In genomic region chr3:35729490-35729889, GRCm38 (mm10) we compare ENCODE assay signal across 18 mouse cellular contexts. TPM values are rescaled to one million over a fixed set of nuclear protein-coding genes. Genes with fewer than 3 reads are reported as not detected.
DNase-seq lines count a peak whose midpoint lies in the region; ATAC-seq and TF ChIP-seq lines count a peak whose summit lies in the region.
"Had no signal": no experiment of that assay in that cellular context is flagged by ENCODE, and none has a peak within 500 bp of the region (broad histone marks: within the 10 kb centered on the region; RNA-seq: fewer than 3 reads in every experiment).

No protein-coding gene starts in this region.

- H3K27me3 ChIP-seq in lung, embryonic 14.5 days (ENCODE audit: insufficient read depth, low read length): no peaks in the 10 kb centered on the region
- no peaks in the 10 kb centered on the region for H3K27me3 ChIP-seq in intestine, embryonic 15.5 days (replicated peaks)
- H3K27me3 ChIP-seq: embryonic facial prominence, embryonic 15.5 days; liver, embryonic 13.5 days; midbrain, embryonic 12.5 days; neural tube, embryonic 13.5 days had no signal

- peak; percentile 74 for DNase-seq in lung, embryonic 14.5 days
- no peak for DNase-seq in lung, postnatal 14 days
- DNase-seq in lung, postnatal 25 days (ENCODE audit: low spot score): peak; percentile 26
- DNase-seq in right cerebral cortex, postnatal 4 days: no peak
- no peak for DNase-seq in layer of hippocampus, adult 9-11 months
- no peak for DNase-seq in thymus, postnatal 4 days
- DNase-seq: cerebellum, adult 2 months; gastrocnemius, postnatal 25 days; kidney, adult 2 months; kidney, postnatal 25 days; liver, embryonic 13.5 days; thymus, postnatal 14 days had no signal

- no peak overlapping the region for H3K4me2 ChIP-seq in lung, embryonic 14.5 days
- H3K4me2 ChIP-seq in intestine, embryonic 15.5 days (replicated peaks): no peak overlapping the region
- H3K4me2 ChIP-seq: embryonic facial prominence, embryonic 15.5 days; liver, embryonic 13.5 days; midbrain, embryonic 12.5 days; neural tube, embryonic 13.5 days had no signal

- H3K27ac ChIP-seq in lung, embryonic 14.5 days (ENCODE audit: low read depth): no peak overlapping the region
- no peak overlapping the region for H3K27ac ChIP-seq in intestine, embryonic 15.5 days
- H3K27ac ChIP-seq: embryonic facial prominence, embryonic 15.5 days; liver, embryonic 13.5 days; midbrain, embryonic 12.5 days; neural tube, embryonic 13.5 days had no signal

- no peaks in the 10 kb centered on the region for H3K36me3 ChIP-seq in lung, embryonic 14.5 days (ENCODE audit: insufficient read depth)
- H3K36me3 ChIP-seq in intestine, embryonic 15.5 days: no peaks in the 10 kb centered on the region
- H3K36me3 ChIP-seq: embryonic facial prominence, embryonic 15.5 days; liver, embryonic 13.5 days; midbrain, embryonic 12.5 days; neural tube, embryonic 13.5 days had no signal

- H3K4me3 ChIP-seq in lung, embryonic 14.5 days (ENCODE audit: low read depth, low read length): no peak overlapping the region
- no peak overlapping the region for H3K4me3 ChIP-seq in intestine, embryonic 15.5 days (replicated peaks)
- H3K4me3 ChIP-seq: embryonic facial prominence, embryonic 15.5 days; liver, embryonic 13.5 days; midbrain, embryonic 12.5 days; neural tube, embryonic 13.5 days had no signal

- 13% methylated on average over 6 of the region's 6 CpGs for WGBS in lung, embryonic 14.5 days
- WGBS in intestine, embryonic 15.5 days: 18% methylated on average over 6 of the region's 6 CpGs

- no peak for TF ChIP-seq CTCF in lung, embryonic 14.5 days (IDR thresholded peaks at IDR 0.05; ENCODE audit: low read depth)

- ATAC-seq in lung, embryonic 14.5 days (ENCODE audit: insufficient read depth): peak; percentile 90; the same call in 1 of the 2 replicates
- ATAC-seq in intestine, embryonic 15.5 days: peak; percentile 77
- ATAC-seq: forebrain, embryonic 16.5 days; hindbrain, embryonic 16.5 days had no signal

- no peaks in the 10 kb centered on the region; the same call in 1 of the 2 replicates for H3K4me1 ChIP-seq in lung, embryonic 14.5 days (ENCODE audit: insufficient read depth)
- peaks cover 5% of the 10 kb centered on the region; the same call in 1 of the 2 replicates for H3K4me1 ChIP-seq in intestine, embryonic 15.5 days (replicated peaks)
- H3K4me1 ChIP-seq: embryonic facial prominence, embryonic 15.5 days; midbrain, embryonic 12.5 days; neural tube, embryonic 13.5 days had no signal

- 0 out of 2 replicates have a peak, but pooled peaks cover 4% of the 10 kb centered on the region for H3K9me3 ChIP-seq in lung, embryonic 14.5 days (ENCODE audit: low read depth, low read length)
- H3K9me3 ChIP-seq in intestine, embryonic 15.5 days: no peaks in the 10 kb centered on the region
- H3K9me3 ChIP-seq: embryonic facial prominence, embryonic 15.5 days; liver, embryonic 13.5 days; midbrain, embryonic 12.5 days had no signal

- H3K9ac ChIP-seq in lung, embryonic 14.5 days: no peak overlapping the region
- no peak overlapping the region for H3K9ac ChIP-seq in intestine, embryonic 15.5 days
- H3K9ac ChIP-seq: embryonic facial prominence, embryonic 15.5 days; liver, embryonic 13.5 days; midbrain, embryonic 12.5 days; neural tube, embryonic 13.5 days had no signal

RNA-seq across cellular contexts. Expression of gene Atp11b, which starts 24.4 kb away (rescaled TPM):
- 36.2 and 38.7 TPM in 2 replicates for polyA plus RNA-seq in lung, embryonic 14.5 days (2014; fragmentation: Nextera tagmentation; extraction: Ambion mirVana)
- 43.2 and 44.4 TPM in 2 replicates for polyA plus RNA-seq in intestine, embryonic 15.5 days (2015; fragmentation: Nextera tagmentation; extraction: Ambion mirVana)

Comparison
In these comparisons a context has a peak if more than half of its experiments do, and no peak if none do; other contexts are left out.
1. DNase-seq: peak in lung, embryonic 14.5 days (single experiment) and lung, postnatal 25 days (single experiment); none in lung, postnatal 14 days (single experiment), right cerebral cortex, postnatal 4 days (single experiment), layer of hippocampus, adult 9-11 months (single experiment) and thymus, postnatal 4 days (single experiment).